Mouse (Mus musculus) liver, embryonic 14 days (tissue): Measurements from ENCODE around the gene Svs6. TPM values are rescaled to one million over a fixed set of nuclear protein-coding genes. Genes with fewer than 3 reads are reported as not detected.

Source experiments
- polyA plus RNA-seq: library from polyadenylated mRNA; depleted of rRNA; stranded (reverse); fragments of >200 nt; gene quantifications from 2 replicates; pipeline ENCODE4 v1.2.3, GENCODE M21; 2012; rRNA removed

The Svs6 gene
- polyA plus RNA-seq, result not detected in 2 replicates

DNA sequence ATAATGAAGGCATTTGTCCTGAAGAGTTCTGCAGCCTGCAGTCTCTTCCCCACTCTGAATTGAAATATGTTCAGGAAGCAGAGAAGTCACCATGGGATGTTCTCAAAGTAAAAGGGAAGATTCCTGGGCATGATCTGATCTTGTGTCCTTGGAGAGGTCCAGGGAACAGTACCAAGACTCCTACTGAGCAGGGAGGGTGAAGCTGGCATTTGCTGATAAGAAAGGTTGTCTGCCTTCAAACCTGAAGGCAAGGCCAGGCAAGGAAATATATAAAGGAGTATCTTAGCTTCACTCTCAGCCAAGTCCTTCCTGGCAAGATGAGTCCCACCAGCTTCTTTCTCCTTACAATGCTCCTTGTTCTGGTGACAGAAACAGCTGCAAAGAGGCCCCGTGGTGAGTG is at the start of gene Svs6:
TSS of gene Svs6 (plus strand) at position 301 of the 400 bp plus-strand sequence.

GRCm38 (mm10) chr2:164278359-164278758 is 38.2 kb upstream of the Svs6 start, which contains the start of gene Svs4:
TSS of gene Svs4 (minus strand) at chr2:164278459.

DNA sequence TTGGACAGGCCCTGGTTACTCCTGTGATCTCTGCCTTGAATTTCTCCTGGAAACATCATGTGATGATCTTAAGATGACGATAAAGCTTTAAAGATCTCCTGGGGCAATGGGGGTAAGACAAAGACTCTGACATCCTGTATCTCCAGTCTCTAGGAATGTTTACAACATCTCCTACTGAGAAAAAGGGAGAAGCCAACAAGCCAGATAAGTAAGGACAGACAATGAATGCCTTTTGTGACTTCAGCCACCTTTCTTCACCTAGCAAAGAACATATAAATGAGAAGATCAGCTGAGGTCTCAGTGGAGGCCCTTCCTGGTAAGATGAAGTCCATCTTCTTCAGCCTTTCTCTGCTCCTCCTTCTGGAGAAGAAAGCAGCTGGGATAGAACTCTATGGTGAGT is 27.6 kb upstream of the Svs6 start, which contains the start of gene Svs3a:
TSS of gene Svs3a (plus strand) at position 301 of the 400 bp plus-strand sequence.

GRCm38 (mm10) chr2:164332440-164332839 is 15.9 kb downstream of the Svs6 start, which contains the start of gene Svs5:
TSS of gene Svs5 (plus strand) at chr2:164332740.

Other genes with a start within 250 kb of the Svs6 start
- 11.5 and 12.1 TPM in 2 replicates for gene Stk4, start 246.4 kb upstream of the Svs6 start, polyA plus RNA-seq
- gene Tomm34, start 245.6 kb upstream of the Svs6 start, polyA plus RNA-seq, result 10.0 and 12.8 TPM in 2 replicates
- gene Kcns1, start 145.6 kb upstream of the Svs6 start, polyA plus RNA-seq, result 0.01 TPM in 1 of 2 replicates, not detected in the other
- not detected in 2 replicates for gene Wfdc5, start 134.0 kb upstream of the Svs6 start, polyA plus RNA-seq
- gene Wfdc12, start 126.1 kb upstream of the Svs6 start, polyA plus RNA-seq, result not detected in 2 replicates
- gene Wfdc15a, start 116.6 kb upstream of the Svs6 start, polyA plus RNA-seq, result not detected in 2 replicates
- gene Wfdc15b, start 95.1 kb upstream of the Svs6 start, polyA plus RNA-seq, result 0.12 TPM in 1 of 2 replicates, not detected in the other
- gene Svs2, start 78.3 kb upstream of the Svs6 start, polyA plus RNA-seq, result not detected in 2 replicates
- not detected in 2 replicates for gene Svs3b, start 60.1 kb upstream of the Svs6 start, polyA plus RNA-seq
- not detected in 2 replicates for gene Svs4, start 38.3 kb upstream of the Svs6 start, polyA plus RNA-seq
- not detected in 2 replicates for gene Svs3a, start 27.5 kb upstream of the Svs6 start, polyA plus RNA-seq
- not detected in 2 replicates for gene Svs5, start 16.0 kb downstream of the Svs6 start, polyA plus RNA-seq
- 8.6 and 9.0 TPM in 2 replicates for gene Slpi, start 72.3 kb downstream of the Svs6 start, polyA plus RNA-seq
- 0.07 TPM in 1 of 2 replicates, not detected in the other for gene Rbpjl, start 86.4 kb downstream of the Svs6 start, polyA plus RNA-seq
- 0.06 and 0.24 TPM in 2 replicates for gene Matn4, start 88.4 kb downstream of the Svs6 start, polyA plus RNA-seq
- 10.9 and 13.1 TPM in 2 replicates for gene Sdc4, start 127.1 kb downstream of the Svs6 start, polyA plus RNA-seq
- 13.3 and 16.2 TPM in 2 replicates for gene Sys1, start 140.2 kb downstream of the Svs6 start, polyA plus RNA-seq
- 0.15 and 0.50 TPM in 2 replicates for gene Gm20458, start 144.2 kb downstream of the Svs6 start, polyA plus RNA-seq
- gene Trp53tg5, start 157.0 kb downstream of the Svs6 start, polyA plus RNA-seq, result not detected in 2 replicates
- gene Dbndd2, start 169.4 kb downstream of the Svs6 start, polyA plus RNA-seq, result 5.0 and 5.1 TPM in 2 replicates
- 16.7 and 21.2 TPM in 2 replicates for gene Pigt, start 180.8 kb downstream of the Svs6 start, polyA plus RNA-seq
- gene Wfdc2, start 245.7 kb downstream of the Svs6 start, polyA plus RNA-seq, result 0.70 and 1.2 TPM in 2 replicates